ENCODE assay signal across 8 mouse cellular contexts in the genomic region with DNA sequence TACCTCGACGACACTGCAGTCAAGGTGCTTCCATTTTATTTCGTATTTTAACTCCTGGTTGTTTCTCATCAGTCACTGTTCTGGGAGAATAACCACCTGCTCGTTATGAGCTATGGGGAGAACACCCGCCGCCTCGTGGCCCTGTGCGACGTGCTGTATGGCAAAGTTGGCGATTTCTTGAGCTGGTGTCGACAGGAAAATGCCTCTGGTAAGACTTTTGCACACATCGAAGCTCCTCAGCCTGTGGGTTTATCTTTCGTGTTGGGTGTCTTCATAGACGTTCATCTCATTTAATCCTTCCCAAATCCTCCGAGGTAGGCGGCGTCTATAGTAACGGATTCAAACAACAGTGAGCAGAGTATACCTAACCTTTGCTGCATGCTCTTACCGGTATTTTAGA. TPM values are rescaled to one million over a fixed set of nuclear protein-coding genes. Genes with fewer than 3 reads are reported as not detected.
DNase-seq lines count a peak whose midpoint lies in the region; ATAC-seq and TF ChIP-seq lines count a peak whose summit lies in the region.

A gene (minus strand): TSS at position 101 of the 400 bp plus-strand sequence.

- TF ChIP-seq CTCF in kidney, postnatal 0 days (IDR thresholded peaks at IDR 0.05; ENCODE audit: low read depth), result no peak

- WGBS in kidney, postnatal 0 days, result 86% methylated on average over 19 of the region's 19 CpGs
- 86% methylated on average over 19 of the region's 19 CpGs for WGBS in intestine, embryonic 16.5 days
- 83% methylated on average over 19 of the region's 19 CpGs for WGBS in midbrain, embryonic 11.5 days

- no peak within 1 kb of the TSS for H3K4me3 ChIP-seq in kidney, postnatal 0 days (replicated peaks; ENCODE audit: low read depth, low read length)
- H3K4me3 ChIP-seq in intestine, embryonic 16.5 days (ENCODE audit: low read length), result no peak within 1 kb of the TSS
- no peak within 1 kb of the TSS for H3K4me3 ChIP-seq in midbrain, embryonic 11.5 days (ENCODE audit: low read depth, low read length)

- no peaks in the 10 kb centered on the region for H3K36me3 ChIP-seq in kidney, postnatal 0 days (ENCODE audit: insufficient read depth, low read length)
- no peaks in the 10 kb centered on the region for H3K36me3 ChIP-seq in intestine, embryonic 16.5 days (ENCODE audit: control insufficient read depth, insufficient read depth, low read length)
- H3K36me3 ChIP-seq in midbrain, embryonic 11.5 days (ENCODE audit: control insufficient read depth, insufficient read depth, low read length), result no peaks in the 10 kb centered on the region

- no peaks in the 10 kb centered on the region for H3K4me1 ChIP-seq in kidney, postnatal 0 days (replicated peaks; ENCODE audit: insufficient read depth, low read length)
- H3K4me1 ChIP-seq in intestine, embryonic 16.5 days (ENCODE audit: control insufficient read depth, insufficient read depth, low read length), result peaks cover 3% of the 10 kb centered on the region; the same call in 1 of the 2 replicates
- no peaks in the 10 kb centered on the region for H3K4me1 ChIP-seq in midbrain, embryonic 11.5 days (ENCODE audit: control insufficient read depth, insufficient read depth, low read length)

- no peaks in the 10 kb centered on the region for H3K27me3 ChIP-seq in kidney, postnatal 0 days (ENCODE audit: insufficient read depth, low read length)
- no peaks in the 10 kb centered on the region for H3K27me3 ChIP-seq in intestine, embryonic 16.5 days (replicated peaks; ENCODE audit: control insufficient read depth, insufficient read depth, low read length)
- H3K27me3 ChIP-seq in midbrain, embryonic 11.5 days (ENCODE audit: control insufficient read depth, insufficient read depth, low read length), result no peaks in the 10 kb centered on the region

- no peak within 1 kb of the TSS for H3K27ac ChIP-seq in kidney, postnatal 0 days
- no peak within 1 kb of the TSS for H3K27ac ChIP-seq in intestine, embryonic 16.5 days (ENCODE audit: low read length)
- H3K27ac ChIP-seq in midbrain, embryonic 11.5 days (ENCODE audit: low read depth, low read length), result no peak within 1 kb of the TSS

- no peak within 1 kb of the TSS for H3K9ac ChIP-seq in kidney, postnatal 0 days (ENCODE audit: low read depth, low read length)
- no peak within 1 kb of the TSS for H3K9ac ChIP-seq in intestine, embryonic 16.5 days (ENCODE audit: low read depth, low read length)
- no peak within 1 kb of the TSS for H3K9ac ChIP-seq in midbrain, embryonic 11.5 days (ENCODE audit: low read length)

- DNase-seq in kidney, postnatal 0 days (ENCODE audit: low spot score), result no peak
- no peak for DNase-seq in kidney, adult 8-10 months
- DNase-seq in adrenal gland, postnatal 4 days (ENCODE audit: low spot score in 2 of 2), result no peak
- no peak for DNase-seq in gastrocnemius, postnatal 4 days (ENCODE audit: low spot score in 2 of 2)
- no peak for DNase-seq in midbrain, embryonic 11.5 days (ENCODE audit: low spot score, missing footprints)
- DNase-seq in kidney, adult 18-20 months, result no peak
- DNase-seq in right cerebral cortex, adult 2 months (ENCODE audit: low spot score in 2 of 2), result no peak

- no peak within 1 kb of the TSS for H3K4me2 ChIP-seq in kidney, postnatal 0 days (ENCODE audit: low read length)
- H3K4me2 ChIP-seq in intestine, embryonic 16.5 days (ENCODE audit: low read depth, low read length), result no peak within 1 kb of the TSS
- no peak within 1 kb of the TSS for H3K4me2 ChIP-seq in midbrain, embryonic 11.5 days

- no peak for ATAC-seq in kidney, postnatal 0 days (replicated peaks; ENCODE audit: low FRiP score, low read depth)
- ATAC-seq in intestine, embryonic 16.5 days, result no peak
- no peak for ATAC-seq in midbrain, embryonic 11.5 days (ENCODE audit: low FRiP score)

- H3K9me3 ChIP-seq in kidney, postnatal 0 days (replicated peaks; ENCODE audit: low read length), result no peaks in the 10 kb centered on the region
- H3K9me3 ChIP-seq in intestine, embryonic 16.5 days (ENCODE audit: control insufficient read depth, low read length), result no peaks in the 10 kb centered on the region
- H3K9me3 ChIP-seq in midbrain, embryonic 11.5 days (ENCODE audit: control insufficient read depth, low read length), result no peaks in the 10 kb centered on the region

RNA-seq across cellular contexts. Expression of the gene that starts here (rescaled TPM):
- 61.0 and 62.1 TPM in 2 replicates for polyA plus RNA-seq in kidney, postnatal 0 days (2015; fragmentation: Nextera tagmentation; extraction: Ambion mirVana)
- 10 to 100 TPM; 65.3 to 74.3 TPM for total RNA-seq in adrenal gland, postnatal 4 days (2021)
- total RNA-seq in gastrocnemius, postnatal 4 days (2021), result 10 to 100 TPM; 32.4 to 35.5 TPM
- polyA plus RNA-seq in intestine, embryonic 16.5 days (2015; fragmentation: Nextera tagmentation; extraction: Ambion mirVana), result 57.1 and 59.9 TPM in 2 replicates
- polyA plus RNA-seq in midbrain, embryonic 11.5 days (2014; fragmentation: Nextera tagmentation; extraction: Ambion mirVana), result 73.1 and 79.5 TPM in 2 replicates
